Comparison of ENCODE assay signal across 8 mouse cellular contexts in the genomic region with DNA sequence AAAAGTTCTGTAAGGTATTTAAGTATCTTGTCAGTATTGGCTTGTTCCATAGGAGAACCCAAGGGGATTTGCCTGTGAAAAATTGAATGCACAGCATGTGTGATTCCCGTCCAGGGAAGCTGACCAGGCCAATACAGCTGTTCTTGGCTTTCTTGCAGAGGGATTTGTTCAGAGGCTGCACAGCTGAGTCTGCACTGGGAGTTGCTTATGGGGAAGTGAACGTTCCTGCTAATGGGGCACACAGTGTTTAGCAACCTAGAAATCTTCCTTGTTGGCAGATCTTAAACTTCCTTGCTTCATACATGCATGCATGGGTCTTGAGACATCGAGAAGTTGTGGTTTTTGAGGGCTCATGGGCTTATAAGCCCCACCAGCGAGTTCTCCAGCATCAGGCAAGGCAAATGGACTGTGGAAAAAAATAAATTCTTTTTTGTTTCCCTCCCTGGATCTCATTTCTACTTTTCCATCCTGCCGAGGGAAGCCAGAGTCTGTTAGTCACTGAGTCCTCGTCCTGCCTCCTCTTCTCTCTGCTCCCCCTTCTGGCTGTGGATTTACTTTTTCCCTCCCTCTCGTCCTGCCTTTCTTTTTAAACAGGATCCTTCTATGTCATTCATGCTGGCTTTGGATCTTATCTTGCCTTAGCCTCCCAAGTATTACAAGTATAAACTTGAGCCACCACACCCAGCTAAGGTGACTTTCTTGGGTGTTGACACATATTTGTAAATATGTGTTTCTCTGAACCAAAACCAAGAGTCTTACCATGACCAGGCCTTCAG. TPM values are rescaled to one million over a fixed set of nuclear protein-coding genes. Genes with fewer than 3 reads are reported as not detected.
DNase-seq lines count a peak whose midpoint lies in the region; ATAC-seq and TF ChIP-seq lines count a peak whose summit lies in the region.

No protein-coding gene starts in this region.

- H3K27ac ChIP-seq in left cerebral cortex, adult 2 months: peak overlapping the region; percentile 41

- peak; percentile 37 for DNase-seq in adrenal gland, postnatal 14 days
- DNase-seq in adrenal gland, postnatal 4 days (ENCODE audit: low spot score in 2 of 2): no peak
- no peak for DNase-seq in left cerebral cortex, adult 2 months (ENCODE audit: extremely low spot score in 1 of 2, low spot score in 2 of 2)
- no peak for DNase-seq in left cerebral cortex, adult 11 months (ENCODE audit: low spot score)
- no peak for DNase-seq in layer of hippocampus, adult 9-11 months
- DNase-seq in adrenal gland, adult 2 months: no peak

- peak; percentile 67 to 80 for ATAC-seq in hematopoietic stem cell, adult 5-6 weeks (replicated peaks in 1 of 2; ENCODE audit: insufficient read depth in 1 of 2, low FRiP score in 2 of 2, low TSS enrichment in 1 of 2, low read depth in 1 of 2, poor library complexity in 2 of 2, severe bottlenecking in 2 of 2)
- 0 out of 2 replicates have a peak, but pooled peaks have one; percentile 47 for ATAC-seq in megakaryocyte-erythroid progenitor cell, adult 5-6 weeks (replicated peaks; ENCODE audit: low FRiP score, low TSS enrichment, poor library complexity, severe bottlenecking)

- no peak overlapping the region for H3K4me3 ChIP-seq in left cerebral cortex, adult 2 months

- intact Hi-C loops in left cerebral cortex, adult 2 months (cut with DNase I): no loop called here

- TF ChIP-seq CTCF in left cerebral cortex, adult 2 months (IDR thresholded peaks at IDR 0.05): peak; percentile 30

RNA-seq across cellular contexts. Expression of gene Toe1, which starts 19.3 kb away (rescaled TPM):
- 18.9 and 22.0 TPM in 2 replicates for total RNA-seq in adrenal gland, postnatal 14 days (2021)
- total RNA-seq in adrenal gland, postnatal 4 days (2021): 10 to 100 TPM; 25.1 to 28.3 TPM
- total RNA-seq in left cerebral cortex, adult 2 months (2021): 10 to 100 TPM; 13.0 to 13.4 TPM
- total RNA-seq in hematopoietic stem cell, adult 5-6 weeks (2017): 35.8 and 38.5 TPM in 2 replicates
- total RNA-seq in megakaryocyte-erythroid progenitor cell, adult 5-6 weeks (2014; fragmentation: Nextera tagmentation): 21.8 and 25.8 TPM in 2 replicates
- total RNA-seq in megakaryocyte-erythroid progenitor cell, adult 5-6 weeks (2017): 50.7 and 76.1 TPM in 2 replicates
- total RNA-seq in adrenal gland, adult 2 months (2021): 10 to 100 TPM; 13.1 to 16.1 TPM
- polyA plus RNA-seq in adrenal gland, adult 2 months (2012; rRNA removed): 14.2 and 14.3 TPM in 2 replicates

RNA-seq across cellular contexts. Expression of gene Mutyh, which starts 19.4 kb away (rescaled TPM):
- total RNA-seq in adrenal gland, postnatal 14 days (2021): 2.5 and 6.4 TPM in 2 replicates
- total RNA-seq in adrenal gland, postnatal 4 days (2021): 10 to 100 TPM; 10.0 to 10.4 TPM
- 1 to 10 TPM; 2.5 to 3.8 TPM for total RNA-seq in left cerebral cortex, adult 2 months (2021)
- 6.8 and 10.8 TPM in 2 replicates for total RNA-seq in hematopoietic stem cell, adult 5-6 weeks (2017)
- 2.5 and 9.8 TPM in 2 replicates for total RNA-seq in megakaryocyte-erythroid progenitor cell, adult 5-6 weeks (2014; fragmentation: Nextera tagmentation)
- total RNA-seq in megakaryocyte-erythroid progenitor cell, adult 5-6 weeks (2017): 3.7 TPM in 1 of 2 replicates, not detected in the other
- total RNA-seq in adrenal gland, adult 2 months (2021): 1 to 10 TPM; 3.0 to 7.8 TPM
- 17.5 and 19.6 TPM in 2 replicates for polyA plus RNA-seq in adrenal gland, adult 2 months (2012; rRNA removed)

RNA-seq across cellular contexts. Expression of gene Hpdl, which starts 33.3 kb away (rescaled TPM):
- 6.1 and 7.0 TPM in 2 replicates for total RNA-seq in adrenal gland, postnatal 14 days (2021)
- total RNA-seq in adrenal gland, postnatal 4 days (2021): 1 to 10 TPM; 2.4 to 2.8 TPM
- total RNA-seq in left cerebral cortex, adult 2 months (2021): 1 to 10 TPM; 1.4 to 1.6 TPM
- total RNA-seq in hematopoietic stem cell, adult 5-6 weeks (2017): 0.10 TPM in 1 of 2 replicates, not detected in the other
- total RNA-seq in megakaryocyte-erythroid progenitor cell, adult 5-6 weeks (2014; fragmentation: Nextera tagmentation): not detected in 2 replicates
- total RNA-seq in megakaryocyte-erythroid progenitor cell, adult 5-6 weeks (2017): 0.42 and 1.5 TPM in 2 replicates
- 1 to 10 TPM; 2.4 to 4.2 TPM for total RNA-seq in adrenal gland, adult 2 months (2021)
- 7.7 and 8.9 TPM in 2 replicates for polyA plus RNA-seq in adrenal gland, adult 2 months (2012; rRNA removed)
